Mouse (Mus musculus) heart, adult 2 months (tissue): ENCODE measurements around the gene Mta2. TPM values are rescaled to one million over a fixed set of nuclear protein-coding genes. Genes with fewer than 3 reads are reported as not detected.
A peak's percentile ranks its signal among the peaks of the same experiment; 100 is the strongest.
"Not testable (repeated sequence)": the region's sequence is repeated elsewhere in the genome, so short reads cannot be mapped to it uniquely, and the experiment has no call there.

Experiments
- DNase-seq, 2 experiments: peaks; one replicate each; pipeline ENCODE4 v3.0.0; 2021
- H3K27ac ChIP-seq: fragments of 200-600 bp; 2 replicates; pipeline ENCODE4 v1.8.1; 2022
- H3K27me3 ChIP-seq: fragments of 200-500 bp; 2 replicates; pipeline ENCODE4 v1.6.1; 2012; ENCODE audit warnings: mild to moderate bottlenecking, low read length, inconsistent platforms, mixed read lengths; ENCODE audit not compliant: control insufficient read depth, insufficient read depth
- H3K36me3 ChIP-seq: fragments of 200-500 bp; 2 replicates; pipeline ENCODE4 v1.6.1; 2012; ENCODE audit warnings: low read length, inconsistent platforms; ENCODE audit not compliant: control insufficient read depth, insufficient read depth
- H3K4me1 ChIP-seq: fragments of 200-500 bp; 2 replicates; pipeline ENCODE4 v1.6.1; 2011; ENCODE audit warnings: low read length; ENCODE audit not compliant: control insufficient read depth, insufficient read depth
- H3K4me3 ChIP-seq: fragments of 200-600 bp; 2 replicates; pipeline ENCODE4 v1.8.1; 2022
- H3K79me2 ChIP-seq: fragments of 200-500 bp; replicated peaks from 2 replicates; pipeline ENCODE4 v1.6.1; 2012; ENCODE audit warnings: mild to moderate bottlenecking, inconsistent platforms, low read length, moderate library complexity, mixed read lengths; ENCODE audit not compliant: control insufficient read depth, insufficient read depth
- H3K9ac ChIP-seq: fragments of 200-500 bp; 2 replicates; pipeline ENCODE4 v1.6.1; 2012; ENCODE audit warnings: low read depth, mild to moderate bottlenecking, control low read depth, inconsistent platforms, low read length, mixed read lengths
- CTCF ChIP-seq: fragments of 200-600 bp; IDR thresholded peaks from 2 replicates; pipeline ENCODE4 v1.8.1; 2022; ENCODE audit warnings: antibody characterized with exemption, mild to moderate bottlenecking, moderate library complexity
- EP300 ChIP-seq: fragments of 200-500 bp; IDR thresholded peaks from 2 replicates; pipeline ENCODE4 v1.6.1; 2011; ENCODE audit warnings: low read depth, low read length, control low read depth; ENCODE audit not compliant: insufficient read depth
- POLR2A ChIP-seq: fragments of 200-500 bp; IDR thresholded peaks from 2 replicates; pipeline ENCODE4 v1.6.1; 2011; ENCODE audit warnings: mild to moderate bottlenecking, low read depth, low read length, control low read depth; ENCODE audit not compliant: insufficient read depth
- WGBS: fragments of 180-500 bp; shearing (Covaris S2); methylation state at CpG from one replicate; pipeline ENCODE4 v1.1.7; 2018; 5-methylcytosine and 5-hydroxymethylcytosine counted together
- intact Hi-C: fragments of 180-260 bp; cut with DNase I; formaldehyde crosslinking; loops from one replicate; pipeline ENCODE4 v1.15.1; 2025
- long read RNA-seq: library from polyadenylated mRNA; stranded (forward); transcript quantifications from one replicate; pipeline ENCODE4 v2.0.0, GENCODE M21; 2021
- polyA plus RNA-seq: library from polyadenylated mRNA; depleted of rRNA; stranded (reverse); fragments of >200 nt; gene quantifications from 2 replicates; pipeline ENCODE4 v1.2.3, GENCODE M21; 2012; rRNA removed
- total RNA-seq, 2 experiments: library from RNA; stranded (reverse); gene quantifications; 2 replicates each; pipeline ENCODE4 v1.2.3; 2021

The Mta2 gene
- total RNA-seq, result 10 to 100 TPM; 29.0 to 32.1 TPM
- polyA plus RNA-seq, result 13.1 and 15.6 TPM in 2 replicates
- long read RNA-seq, transcript Mta2-201 (18 exons, 3,135 nt), result major isoform, 30 of 34 reads
- long read RNA-seq, partial matches to known transcripts, result 2 of 34 reads
- long read RNA-seq, other reads (novel, unspliced or antisense), result 2 of 34 reads

DNA sequence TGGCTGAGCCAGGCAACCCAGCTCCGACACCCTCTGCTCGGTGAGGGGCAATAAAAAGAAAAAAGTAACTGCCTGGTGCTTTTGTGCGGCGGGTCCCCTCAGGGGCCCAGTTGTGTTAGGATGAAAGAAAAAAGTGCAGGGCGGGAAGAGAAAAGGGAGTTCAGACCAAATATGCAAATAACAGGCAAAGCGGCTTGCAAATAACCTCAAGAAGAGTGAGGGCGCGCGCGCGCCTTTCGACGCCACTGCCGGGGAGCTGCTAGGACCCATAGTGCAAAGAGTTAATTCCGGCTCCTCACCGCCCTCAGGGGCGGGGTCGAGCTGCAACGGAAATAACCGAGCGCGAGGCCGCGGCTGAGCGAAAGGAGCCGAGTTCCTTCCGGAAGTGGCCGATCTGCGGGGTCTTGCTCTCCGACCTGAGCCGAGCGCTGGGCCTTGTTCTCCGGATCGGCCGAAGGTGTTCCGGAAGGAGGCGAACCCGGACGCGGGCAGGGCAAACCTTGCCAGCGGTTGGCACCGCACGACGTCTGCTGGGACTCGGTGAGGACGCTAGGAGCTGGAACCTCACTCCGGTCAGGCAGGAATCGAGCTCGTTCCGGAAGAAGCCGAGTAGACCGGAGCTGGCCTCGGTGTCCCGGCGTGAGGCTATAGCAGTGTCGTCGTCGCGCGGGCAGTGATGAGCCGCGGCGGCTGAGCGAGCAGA is at the start of gene Mta2:
Gene Mta2, plus strand, starts transcription at position 361 of the 703 bp plus-strand sequence.
- H3K27me3 ChIP-seq, result no peaks in the 10 kb centered on the region
- TF ChIP-seq CTCF (no peak), POLR2A (peak; percentile 82), EP300 (no peak)
- intact Hi-C loops, result loop anchor here (1.0 kb wide), 2 partner anchors 12 kb away; partner anchors contain the start of genes Eml3, Rom1 and Tut1
- peak within 1 kb of the TSS; percentile 97 for H3K4me3 ChIP-seq
- peak within 1 kb of the TSS; percentile 90 for H3K9ac ChIP-seq
- H3K79me2 ChIP-seq, result 0 out of 2 replicates have a peak, but pooled peaks cover 2% of the 10 kb centered on the region
- WGBS, result under 1% methylated on average over 64 of the region's 64 CpGs
- peaks cover 11% of the 10 kb centered on the region for H3K36me3 ChIP-seq
- peak; percentile 96 for DNase-seq
- H3K27ac ChIP-seq, result peak within 1 kb of the TSS; percentile 92
- peaks cover 6% of the 10 kb centered on the region for H3K4me1 ChIP-seq

DNA sequence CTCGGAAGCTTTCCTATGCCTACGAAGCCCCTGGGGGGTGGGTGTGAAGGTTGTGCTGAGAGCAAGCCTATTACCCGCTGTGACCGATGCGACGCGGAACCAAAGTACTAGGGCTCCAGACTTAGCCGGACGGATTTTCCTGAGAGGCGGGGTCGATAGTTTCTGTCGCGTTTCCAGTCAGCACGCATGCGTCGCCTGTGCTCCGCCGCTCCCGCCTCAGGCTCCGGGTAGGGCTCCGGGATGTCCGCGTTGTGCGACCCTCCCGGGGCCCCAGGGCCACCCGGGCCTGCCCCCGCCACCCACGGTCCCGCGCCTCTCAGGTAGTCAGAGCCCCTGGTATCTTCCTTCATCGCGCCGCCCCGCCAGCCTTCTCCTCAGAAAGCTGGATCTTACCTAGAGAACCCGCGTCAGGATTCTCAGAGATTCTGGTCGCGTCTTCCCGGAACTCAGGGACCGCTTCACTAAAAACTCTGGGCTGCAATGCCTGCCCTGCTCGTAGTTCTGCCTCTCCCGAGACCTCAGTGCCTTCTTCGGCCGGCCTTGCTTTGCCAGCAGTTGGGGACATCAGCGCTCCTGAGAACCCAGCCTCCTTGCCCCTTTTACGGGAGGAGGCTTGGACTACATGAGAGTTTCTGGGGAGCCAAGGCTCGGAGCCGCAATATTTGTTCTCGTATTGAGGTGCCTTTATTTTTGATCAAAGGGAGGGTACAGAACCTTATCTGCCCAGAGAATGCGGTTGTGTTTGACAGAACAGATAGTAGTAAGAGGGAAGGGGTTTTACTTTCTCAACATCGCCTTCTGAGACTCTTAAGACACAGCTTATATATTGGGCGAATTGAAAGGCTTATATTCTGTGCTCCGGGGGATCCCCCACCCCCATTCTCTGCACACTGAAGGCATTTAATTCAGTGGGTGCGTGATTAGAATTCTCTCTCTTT is 48.6 kb upstream of the Mta2 start, which contains the start of gene Ints5:
Gene Ints5, plus strand, starts transcription at position 177 of the 938 bp plus-strand sequence.
- Histone ChIP-seq H3K4me3 (peak within 1 kb of the TSS; percentile 92), H3K79me2 (no peaks in the 10 kb centered on the region), H3K4me1 (no peaks in the 10 kb centered on the region; the same call in 1 of the 2 replicates), H3K9ac (peak within 1 kb of the TSS; percentile 94), H3K27ac (peak within 1 kb of the TSS; percentile 89), H3K27me3 (no peaks in the 10 kb centered on the region), H3K36me3 (no peaks in the 10 kb centered on the region; the same call in 1 of the 2 replicates)
- DNase-seq, result peak; percentile 88 to 90
- TF ChIP-seq CTCF, result no peak
- TF ChIP-seq EP300, result peak; percentile 81
- peak; percentile 86 for TF ChIP-seq POLR2A
- intact Hi-C loops, result no loop called here
- WGBS, result 1% methylated on average over 54 of the region's 54 CpGs

DNA sequence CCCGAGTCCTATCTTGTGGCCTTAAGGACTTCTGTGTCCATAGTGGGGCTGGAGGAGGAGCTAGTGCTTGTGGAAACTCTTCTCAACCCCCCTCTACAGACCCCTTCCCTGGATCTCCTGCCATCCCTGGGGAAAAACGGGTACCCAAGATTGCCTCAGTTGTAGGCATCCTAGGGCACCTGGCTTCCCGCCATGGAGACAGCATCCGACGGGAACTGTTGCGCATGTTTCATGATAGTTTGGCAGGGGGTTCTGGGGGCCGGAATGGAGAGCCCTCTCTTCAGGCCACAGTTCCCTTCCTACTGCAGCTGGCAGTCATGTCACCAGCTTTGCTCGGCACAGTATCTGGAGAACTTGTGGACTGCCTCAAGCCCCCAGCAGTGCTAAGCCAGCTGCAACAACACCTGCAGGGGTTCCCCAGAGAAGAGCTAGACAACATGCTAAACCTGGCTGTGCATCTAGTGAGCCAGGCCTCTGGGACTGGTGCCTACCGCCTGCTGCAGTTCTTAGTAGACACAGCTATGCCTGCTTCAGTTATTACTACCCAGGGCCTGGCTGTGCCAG is 46.2 kb upstream of the Mta2 start:
- no peak overlapping the region for H3K4me3 ChIP-seq
- no peaks in the 10 kb centered on the region for H3K79me2 ChIP-seq
- 84% methylated on average over 9 of the region's 9 CpGs for WGBS
- peaks cover 1% of the 10 kb centered on the region; the same call in 1 of the 2 replicates for H3K4me1 ChIP-seq
- TF ChIP-seq POLR2A, result no peak
- no peak for TF ChIP-seq EP300
- no peak for TF ChIP-seq CTCF
- no peak overlapping the region for H3K27ac ChIP-seq
- intact Hi-C loops, result loop anchor here (5.0 kb wide), 2 partner anchors 57 to 73 kb away; partner anchors contain the start of genes Hnrnpul2 and Tut1
- no peak for DNase-seq
- H3K9ac ChIP-seq, result no peak overlapping the region
- H3K36me3 ChIP-seq, result peaks cover 5% of the 10 kb centered on the region
- H3K27me3 ChIP-seq, result no peaks in the 10 kb centered on the region

DNA sequence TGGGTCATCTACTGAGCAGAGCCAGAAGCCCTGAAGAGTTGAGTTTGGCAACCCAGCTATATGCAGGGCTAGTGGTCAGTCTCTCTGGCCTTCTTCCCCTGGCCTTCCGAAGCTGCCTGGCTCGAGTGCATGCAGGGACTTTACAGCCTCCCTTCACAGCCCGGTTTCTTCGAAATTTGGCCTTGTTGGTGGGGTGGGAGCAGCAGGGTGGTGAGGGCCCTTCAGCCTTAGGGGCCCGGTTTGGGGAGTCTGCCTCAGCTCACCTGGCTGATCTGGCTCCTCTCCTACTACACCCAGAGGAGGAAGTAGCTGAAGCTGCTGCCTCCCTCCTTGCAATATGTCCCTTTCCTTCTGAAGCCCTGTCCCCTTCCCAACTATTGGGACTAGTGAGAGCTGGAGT is 45.4 kb upstream of the Mta2 start:
- H3K36me3 ChIP-seq, H3K27me3 ChIP-seq, H3K4me3 ChIP-seq, DNase-seq, H3K79me2 ChIP-seq, H3K27ac ChIP-seq, H3K4me1 ChIP-seq, H3K9ac ChIP-seq: not testable (repeated sequence)
- 80% methylated on average over 5 of the region's 5 CpGs for WGBS
- intact Hi-C loops, result loop anchor here (5.0 kb wide), 2 partner anchors 56 to 74 kb away; partner anchors contain the start of genes Hnrnpul2 and Tut1

DNA sequence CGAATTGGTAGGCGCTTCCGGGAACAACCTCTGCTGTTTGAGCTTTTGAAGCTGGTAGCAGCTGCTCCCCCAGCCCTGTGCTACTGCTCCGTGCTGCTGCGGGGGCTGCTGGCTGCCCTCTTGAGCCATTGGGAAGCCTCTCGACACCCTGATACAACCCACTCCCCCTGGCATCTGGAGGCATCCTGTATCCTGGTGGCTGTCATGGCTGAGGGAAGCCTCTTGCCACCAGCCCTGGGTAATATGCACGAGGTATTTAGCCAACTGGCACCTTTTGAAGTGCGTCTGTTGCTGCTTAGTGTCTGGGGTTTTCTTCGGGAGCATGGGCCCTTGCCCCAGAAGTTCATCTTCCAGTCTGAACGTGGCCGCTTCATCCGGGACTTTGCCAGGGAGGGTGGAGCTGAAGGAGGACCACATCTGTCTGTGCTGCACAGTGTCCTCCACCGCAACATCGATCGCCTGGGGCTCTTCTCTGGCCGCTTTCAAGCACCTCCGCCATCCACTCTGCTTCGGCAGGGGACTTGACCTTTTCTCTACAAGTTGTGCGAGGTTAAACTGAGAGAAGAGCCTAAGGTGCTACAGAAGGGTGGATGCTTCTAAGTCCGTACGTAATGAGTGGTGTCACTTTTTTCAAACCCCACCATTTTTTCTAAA is 44.3 kb upstream of the Mta2 start:
- peak; percentile 47 to 62 for DNase-seq
- Histone ChIP-seq H3K9ac (peak overlapping the region; percentile 15), H3K4me3 (peak overlapping the region; percentile 83), H3K27ac (peak overlapping the region; percentile 95)
- H3K36me3 ChIP-seq, H3K27me3 ChIP-seq, H3K4me1 ChIP-seq, H3K79me2 ChIP-seq: not testable (repeated sequence)
- 0 out of 2 replicates have a peak, but pooled peaks have one; percentile 6 for TF ChIP-seq EP300
- 10% methylated on average over 21 of the region's 21 CpGs for WGBS
- intact Hi-C loops, result loop anchor here (5.0 kb wide), 2 partner anchors 55 to 75 kb away; partner anchors contain the start of genes Hnrnpul2 and Tut1
